Mouse (Mus musculus) MN1 (cell line): ENCODE measurements at regions not wholly inside any gene's neighbourhood (a gene's known extent, or its start where the extent isn't known, plus 50 kb on each side); places are given as distances from the start of the nearest gene placed in this dataset.
"Not testable (repeated sequence)": the region's sequence is repeated elsewhere in the genome, so short reads cannot be mapped to it uniquely, and the experiment has no call there.

ENCODE experiments used
- DNase-seq: peaks from one replicate; pipeline ENCODE4 v3.0.0-alpha.2; 2016; ENCODE audit warnings: low spot score

DNA sequence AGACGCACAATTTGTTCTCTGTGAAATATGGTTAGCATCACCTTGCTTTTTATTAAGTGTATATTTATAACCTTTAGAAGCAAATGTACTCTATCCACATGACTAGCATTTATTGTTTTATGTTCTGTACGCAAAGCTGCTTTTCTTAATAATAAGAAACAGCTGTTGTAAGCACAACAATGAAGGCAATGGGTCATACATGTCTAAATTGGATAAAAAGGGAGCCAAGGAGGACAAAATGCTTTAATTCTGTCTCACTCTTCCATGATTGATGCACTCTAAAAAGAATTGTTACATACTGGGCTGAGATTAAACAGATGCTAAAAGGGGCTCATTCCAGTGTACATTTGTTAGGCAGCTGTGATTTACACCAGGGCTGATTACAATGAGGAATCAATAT, 232.7 kb upstream of the Gm21293 start:
- DNase-seq, result peak; percentile 20

DNA sequence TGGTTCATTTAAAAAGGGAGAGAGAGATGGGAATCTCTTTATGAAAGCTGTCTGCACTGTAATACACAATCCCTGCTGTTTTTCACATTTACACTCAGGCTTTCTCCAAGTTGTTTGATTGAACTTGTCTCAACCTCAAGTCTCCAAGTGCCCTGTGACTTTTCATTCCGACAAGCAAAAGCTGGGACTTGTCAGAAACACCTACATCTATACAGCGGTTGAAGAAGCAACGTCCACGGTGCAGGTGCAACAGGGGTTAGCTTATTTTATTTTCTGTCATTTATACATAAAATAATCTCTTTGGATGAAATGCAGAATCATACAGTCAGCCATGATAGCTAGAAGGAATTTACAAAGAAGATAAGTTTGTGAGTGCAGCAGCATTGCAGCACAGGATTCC, 184.6 kb upstream of the Gm21293 start:
- no peak for DNase-seq

DNA sequence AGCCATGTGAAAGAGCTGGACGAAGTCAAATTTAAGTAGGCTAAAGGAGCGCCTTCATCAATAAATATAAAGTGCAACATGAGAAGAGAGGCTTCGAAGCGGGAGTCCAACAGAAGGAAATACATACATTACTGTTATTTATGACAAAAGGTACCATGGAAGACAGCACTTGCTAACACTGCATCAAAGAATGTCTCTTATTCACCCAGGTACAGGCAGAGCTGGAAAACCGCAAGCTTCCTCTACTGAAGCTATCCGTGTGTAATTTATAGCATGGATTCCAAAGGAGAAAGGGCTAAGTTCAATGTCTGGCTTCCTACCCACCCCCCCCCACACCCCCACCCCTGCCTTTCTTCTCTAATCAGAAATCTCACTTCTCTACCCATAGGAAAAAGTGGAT, 166.7 kb upstream of the Gm21293 start:
- DNase-seq, result no peak

DNA sequence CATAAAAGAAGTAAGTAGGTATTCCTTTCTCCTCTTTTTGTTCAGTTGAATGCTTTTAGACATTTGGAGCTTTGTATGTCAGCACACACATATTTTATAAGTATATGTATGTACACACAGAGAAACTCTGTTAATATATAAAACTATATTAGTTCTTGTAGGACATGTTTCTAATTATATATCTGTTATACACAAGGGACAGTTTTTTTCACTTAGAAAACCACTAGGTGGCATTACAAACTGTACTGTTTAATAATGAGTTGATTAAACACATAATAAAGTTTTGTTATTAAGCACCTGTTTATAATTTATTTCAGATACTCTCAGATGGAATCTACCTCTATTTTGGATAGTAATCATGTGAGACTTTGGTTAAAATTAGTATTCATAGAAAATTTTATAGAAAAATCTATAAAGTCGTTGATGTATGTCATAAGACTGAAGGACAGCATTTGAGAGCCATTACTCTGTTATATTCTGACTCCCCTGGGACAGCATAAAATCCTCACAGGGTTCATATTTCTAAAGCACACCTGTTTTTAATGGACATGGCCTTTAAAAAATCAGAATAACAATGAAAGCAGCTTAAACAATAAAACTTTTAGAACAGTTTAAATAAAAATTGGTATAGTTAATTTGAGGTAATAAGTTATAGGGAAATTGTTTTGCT, 158.4 kb upstream of the Gm21293 start:
- no peak for DNase-seq

DNA sequence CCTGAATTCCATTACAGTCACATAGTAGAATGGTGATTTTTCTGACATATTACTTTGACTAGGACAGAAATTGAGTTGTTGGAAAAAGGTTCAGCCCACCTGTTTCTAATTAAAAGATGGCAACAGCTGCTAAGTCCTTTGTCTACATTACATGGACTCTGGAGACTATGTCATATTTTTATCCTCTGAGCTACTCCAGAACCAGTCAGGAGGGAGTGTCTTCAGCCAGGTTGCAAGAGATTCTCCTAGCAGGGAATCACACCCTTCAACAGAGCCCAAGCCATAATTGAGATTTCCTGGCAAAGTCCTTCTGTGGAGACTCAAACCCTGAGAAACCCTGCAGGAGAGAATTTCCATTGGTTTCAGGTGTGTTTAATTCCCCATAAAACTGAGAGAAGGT, 123.2 kb upstream of the Gm21293 start:
- DNase-seq, result no peak

DNA sequence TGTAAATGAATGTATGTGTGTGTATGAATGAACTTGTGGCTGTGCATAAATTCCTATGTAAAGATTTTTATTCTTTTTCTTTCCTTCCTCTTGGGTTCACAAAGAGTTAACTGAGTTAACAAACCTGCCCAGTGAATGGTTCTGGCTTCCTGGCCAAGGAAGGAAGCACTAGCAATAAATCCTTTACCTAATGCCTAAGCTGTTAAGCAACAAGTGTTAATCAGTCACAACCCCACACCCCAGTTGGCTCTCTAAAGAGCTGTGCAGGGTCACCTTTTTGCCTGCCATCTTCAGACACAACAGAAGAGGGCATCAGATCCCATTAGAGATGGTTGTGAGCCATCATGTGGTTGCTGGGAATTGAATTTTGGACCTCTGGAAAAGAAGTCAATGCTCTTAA, 121.2 kb upstream of the Gm21293 start:
- DNase-seq, result no peak

- no peak for DNase-seq
Measured at GRCm38 (mm10) chr10:104028162-104028561, 114.6 kb upstream of the Gm21293 start.

GRCm38 (mm10) chr10:104032771-104033170, 110.0 kb upstream of the Gm21293 start:
- DNase-seq, result no peak

GRCm38 (mm10) chr10:104041729-104042386, 100.9 kb upstream of the Gm21293 start:
- DNase-seq, result not testable (repeated sequence)

DNA sequence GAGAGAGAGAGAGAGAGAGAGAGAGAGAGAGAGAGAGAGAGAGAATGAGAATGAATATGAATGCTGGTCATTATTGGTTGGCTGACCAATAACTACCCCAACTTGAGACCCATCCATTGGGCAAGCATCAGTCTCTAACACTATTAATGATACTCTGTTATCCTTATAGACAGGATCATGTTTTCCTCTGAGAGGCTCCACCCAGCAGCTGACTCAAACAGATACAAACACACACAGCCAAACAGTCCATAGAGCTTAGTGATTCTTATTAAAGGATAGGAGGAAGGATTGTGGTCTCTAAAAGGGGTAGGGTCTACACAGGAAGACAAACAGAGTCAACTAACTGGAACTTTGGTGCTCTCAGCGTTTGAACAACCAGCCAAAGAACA, 100.4 kb upstream of the Gm21293 start:
- DNase-seq, result no peak

DNA sequence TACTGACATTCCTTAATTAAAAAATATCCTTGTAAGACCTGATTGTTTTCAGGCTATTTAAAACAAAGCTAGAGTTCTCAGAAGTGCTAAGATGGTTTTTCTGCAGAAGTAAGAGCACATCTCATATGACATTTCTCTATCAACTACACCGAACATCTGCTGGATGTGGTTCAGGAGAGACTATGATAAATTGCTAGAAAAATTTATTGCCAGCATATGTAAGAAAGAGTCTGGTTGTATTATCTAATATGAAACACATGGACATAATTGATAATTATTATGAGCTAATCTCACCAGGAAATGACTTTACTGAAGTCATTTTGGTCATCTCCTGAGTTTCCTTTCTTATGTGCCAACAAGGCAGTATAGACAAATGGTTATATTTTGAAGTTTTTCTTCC, 99.2 kb upstream of the Gm21293 start:
- no peak for DNase-seq
